Mouse (Mus musculus) thymus, adult 2 months (tissue): ENCODE results near the gene Med11.
"Not testable (repeated sequence)": the region's sequence is repeated elsewhere in the genome, so short reads cannot be mapped to it uniquely, and the experiment has no call there.

ENCODE experiments used
- CTCF ChIP-seq: fragments of 200-500 bp; IDR thresholded peaks from 2 replicates; pipeline ENCODE4 v1.5.1; 2012; ENCODE audit warnings: mild to moderate bottlenecking, control low read depth, low read length, moderate library complexity, borderline replicate concordance; ENCODE audit not compliant: control insufficient read depth, poor library complexity, insufficient read depth; ENCODE audit errors: extremely low read depth
- POLR2A ChIP-seq: fragments of 200-500 bp; IDR thresholded peaks from 2 replicates; pipeline ENCODE4 v1.6.1; 2012; ENCODE audit warnings: mild to moderate bottlenecking, low read length, control low read depth, moderate library complexity; ENCODE audit not compliant: control insufficient read depth, poor library complexity, insufficient read depth; ENCODE audit errors: extremely low read depth

DNA sequence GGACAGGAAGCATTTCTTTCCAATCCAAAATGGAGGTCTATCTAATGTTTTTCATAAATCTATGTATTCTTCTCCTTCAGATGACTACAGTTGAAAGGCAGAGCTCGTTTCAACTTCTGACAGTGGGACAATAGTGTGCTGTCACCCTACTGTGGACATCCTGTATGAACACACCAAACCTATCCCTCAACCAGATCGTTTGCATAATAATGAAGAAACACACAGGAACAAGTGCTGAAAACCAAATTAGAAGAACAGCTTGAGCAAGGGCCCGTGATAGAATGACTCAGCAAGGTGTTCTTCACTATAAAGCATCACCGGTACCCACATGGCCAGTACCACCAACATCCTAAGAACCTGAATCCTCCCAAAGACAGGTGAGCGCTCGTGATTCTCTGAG lies 25.1 kb upstream of the Med11 start:
- TF ChIP-seq CTCF, POLR2A: not testable (repeated sequence)
